Mouse (Mus musculus): Measurements from ENCODE around the gene Lcmt2.

Lcmt2 gene

GRCm38 (mm10) chr2:121109695-121110094 lies 30.8 kb downstream of the Lcmt2 start, which contains the start of gene Tgm7:
Tgm7 (minus strand) TSS chr2:121109795.
- no peak for DNase-seq

GRCm38 (mm10) chr2:121105940-121106339 lies 34.5 kb downstream of the Lcmt2 start:
- no peak for DNase-seq

- peak; percentile 48 for DNase-seq
These were observed 38.4 kb downstream of the Lcmt2 start for GRCm38 (mm10) chr2:121102051-121102450.

- DNase-seq, result no peak
These were observed 50.7 kb downstream of the Lcmt2 start for GRCm38 (mm10) chr2:121089751-121090150.

- DNase-seq, result no peak
These were observed 51.9 kb downstream of the Lcmt2 start for GRCm38 (mm10) chr2:121088507-121088906.

GRCm38 (mm10) chr2:121085480-121086185 lies 54.8 kb downstream of the Lcmt2 start, which contains the start of gene Tgm5:
Tgm5 (minus strand) TSS chr2:121085841.
- DNase-seq, result no peak

- no peak for DNase-seq
These were observed 57.8 kb downstream of the Lcmt2 start for GRCm38 (mm10) chr2:121082626-121083025.
